Mouse (Mus musculus): ENCODE data around the gene Hbs1l.

- TF ChIP-seq CTCF (conservative IDR thresholded peaks at IDR 0.05; ENCODE audit: insufficient read depth, insufficient read length, low read depth, low read length) (no peak), POLR2A (IDR thresholded peaks at IDR 0.05; ENCODE audit: low read depth, low read length) (no peak)
These were observed 81.1 kb downstream of the Hbs1l start, which contains the start of gene Aldh8a1 for GRCm38 (mm10) chr10:21376682-21377473.

Measured in kidney, adult 2 months (tissue).